Mouse (Mus musculus) mammary gland, adult 2 months (tissue): ENCODE results near the gene Eme1. TPM values are rescaled to one million over a fixed set of nuclear protein-coding genes. Genes with fewer than 3 reads are reported as not detected.

ENCODE experiments used
- polyA plus RNA-seq: library from polyadenylated mRNA; depleted of rRNA; stranded (reverse); fragments of >200 nt; gene quantifications from 2 replicates; pipeline ENCODE4 v1.2.3, GENCODE M21; 2012; ENCODE audit warnings: low replicate concordance; rRNA removed

Gene Eme1
- 0.53 and 0.55 TPM in 2 replicates for polyA plus RNA-seq

GRCm38 (mm10) chr11:94653663-94654436, at the start of gene Eme1, which contains the start of gene Mrpl27:
TSS of gene Eme1 (minus strand) at chr11:94653964.
TSS of gene Mrpl27 (plus strand) at chr11:94653767.

GRCm38 (mm10) chr11:94676754-94677606, 23.2 kb upstream of the Eme1 start, which contains the start of gene Xylt2:
TSS of gene Xylt2 (minus strand) at chr11:94677515.

GRCm38 (mm10) chr11:94629199-94629883, 24.4 kb downstream of the Eme1 start, which contains the start of gene Lrrc59:
TSS of gene Lrrc59 (plus strand) at chr11:94629767.

GRCm38 (mm10) chr11:94601321-94602281, 52.2 kb downstream of the Eme1 start, which contains the start of gene Acsf2:
TSS of gene Acsf2 (minus strand) at chr11:94601871.

Other genes with a start within 250 kb of the Eme1 start
- gene Cacna1g, start 179.8 kb downstream of the Eme1 start, polyA plus RNA-seq: 56.3 and 63.6 TPM in 2 replicates
- gene Spata20, start 167.8 kb downstream of the Eme1 start, polyA plus RNA-seq: 0.07 and 0.36 TPM in 2 replicates
- gene Epn3, start 154.0 kb downstream of the Eme1 start, polyA plus RNA-seq: 6.2 and 14.0 TPM in 2 replicates
- gene Mycbpap, start 132.2 kb downstream of the Eme1 start, polyA plus RNA-seq: 1.2 and 1.5 TPM in 2 replicates
- 10.7 TPM in 2 replicates for gene Rsad1, start 104.7 kb downstream of the Eme1 start, polyA plus RNA-seq
- gene Chad, start 88.9 kb downstream of the Eme1 start, polyA plus RNA-seq: 0.10 and 0.14 TPM in 2 replicates
- 52.2 and 58.5 TPM in 2 replicates for gene Acsf2, start 52.1 kb downstream of the Eme1 start, polyA plus RNA-seq
- gene Lrrc59, start 24.2 kb downstream of the Eme1 start, polyA plus RNA-seq: 57.2 and 67.5 TPM in 2 replicates
- gene Mrpl27, start 197 bp downstream of the Eme1 start, polyA plus RNA-seq: 27.2 and 58.8 TPM in 2 replicates
- 30.2 and 77.2 TPM in 2 replicates for gene Xylt2, start 23.6 kb upstream of the Eme1 start, polyA plus RNA-seq
- gene Gm11541, start 50.5 kb upstream of the Eme1 start, polyA plus RNA-seq: not detected in 2 replicates
- 0.11 TPM in 1 of 2 replicates, not detected in the other for gene Cdc34b, start 87.8 kb upstream of the Eme1 start, polyA plus RNA-seq
- gene Tmem92, start 128.7 kb upstream of the Eme1 start, polyA plus RNA-seq: not detected in 2 replicates